Mouse (Mus musculus) lung, adult 2 months (tissue): ENCODE data around the gene Gm27029.
"Not testable (repeated sequence)": the region's sequence is repeated elsewhere in the genome, so short reads cannot be mapped to it uniquely, and the experiment has no call there.

Experiments
- CTCF ChIP-seq: fragments of 200-500 bp; IDR thresholded peaks from 2 replicates; pipeline ENCODE4 v1.5.1; 2011; ENCODE audit warnings: mild to moderate bottlenecking, low read length, control low read depth; ENCODE audit not compliant: insufficient read depth
- POLR2A ChIP-seq: fragments of 200-500 bp; IDR thresholded peaks from 2 replicates; pipeline ENCODE4 v1.6.1; 2011; ENCODE audit warnings: low read depth, mild to moderate bottlenecking, control low read depth, low read length, borderline replicate concordance; ENCODE audit errors: extremely low read depth

- not testable (repeated sequence) for TF ChIP-seq CTCF, POLR2A
These were observed 17.0 kb upstream of the Gm27029 start for GRCm38 (mm10) chr11:101441450-101442126.
